Mouse (Mus musculus): ENCODE results near the gene Orc1.

- TF ChIP-seq POLR2A (IDR thresholded peaks at IDR 0.05; ENCODE audit: borderline replicate concordance, extremely low read depth, insufficient read depth, insufficient read length, poor library complexity, severe bottlenecking) (no peak), CTCF (IDR thresholded peaks at IDR 0.05; ENCODE audit: borderline replicate concordance, extremely low read depth, insufficient read depth, insufficient read length) (peak; percentile 26; the same call in 1 of the 2 replicates)
These were observed 42.3 kb downstream of the Orc1 start for GRCm38 (mm10) chr4:108621504-108621903.
